Mouse (Mus musculus): ENCODE results near the gene Arsg.
A peak's percentile ranks its signal among the peaks of the same experiment; 100 is the strongest.

- TF ChIP-seq CTCF (IDR thresholded peaks at IDR 0.05; ENCODE audit: borderline replicate concordance, insufficient read depth, low read length) (no peak), POLR2A (IDR thresholded peaks at IDR 0.05; ENCODE audit: low read depth, low read length) (0 out of 2 replicates have a peak, but pooled peaks have one; percentile 22)
Observed at GRCm38 (mm10) chr11:109473171-109474085, at the start of gene Arsg, which contains the start of gene Slc16a6.

All from embryonic fibroblast, embryonic 13.5 days (primary cell).